Mouse (Mus musculus) yolk sac, embryonic 10.5 days (tissue): ENCODE data around the gene Lpin3.

Experiments
- DNase-seq: peaks from one replicate; pipeline ENCODE4 v3.0.0-alpha.2; 2017; ENCODE audit warnings: low spot score

Gene Lpin3

GRCm38 (mm10) chr2:160933890-160934289 lies 53.4 kb downstream of the Lpin3 start:
- no peak for DNase-seq

- DNase-seq = no peak
Observed at GRCm38 (mm10) chr2:160934451-160934850, 54.0 kb downstream of the Lpin3 start.

- no peak for DNase-seq
Observed at GRCm38 (mm10) chr2:160940930-160941709, 60.6 kb downstream of the Lpin3 start.

- DNase-seq = no peak
Observed at GRCm38 (mm10) chr2:160942443-160942842, 62.0 kb downstream of the Lpin3 start.

- DNase-seq = no peak
Observed at GRCm38 (mm10) chr2:160951595-160951994, 71.1 kb downstream of the Lpin3 start.

- DNase-seq = no peak
Observed at GRCm38 (mm10) chr2:160953131-160953873, 72.8 kb downstream of the Lpin3 start.

GRCm38 (mm10) chr2:160954541-160954940 lies 74.1 kb downstream of the Lpin3 start:
- no peak for DNase-seq

- DNase-seq = no peak
Observed at GRCm38 (mm10) chr2:160955331-160955730, 74.9 kb downstream of the Lpin3 start.
